Mouse (Mus musculus) erythroblast, adult 5-6 weeks (primary cell): ENCODE results near the gene Med12l. TPM values are rescaled to one million over a fixed set of nuclear protein-coding genes. Genes with fewer than 3 reads are reported as not detected.
"Not testable (repeated sequence)": the region's sequence is repeated elsewhere in the genome, so short reads cannot be mapped to it uniquely, and the experiment has no call there.

Experiments used
- ATAC-seq: replicated peaks from 2 replicates; pipeline ENCODE4 v1.8.0; 2016; ENCODE audit warnings: moderate number of reproducible peaks, mild to moderate bottlenecking, moderate TSS enrichment, inconsistent platforms; ENCODE audit not compliant: poor library complexity, low FRiP score, severe bottlenecking
- total RNA-seq, 2 experiments: library from RNA; stranded (forward) in 1 of 2; stranded (reverse) in 1 of 2; fragments of 150-400 nt in 1 of 2; fragments of 200-764, 138-1000 nt in 1 of 2; gene quantifications; 2 replicates each; pipeline versions ENCODE4 v1.2.3 to v1.2.4; 2015 to 2017; ENCODE audit warnings: low replicate concordance in 2 of 2

Gene Med12l
- total RNA-seq, 2 experiments from 2014 or later, result 0.34 to 0.38 TPM

DNA sequence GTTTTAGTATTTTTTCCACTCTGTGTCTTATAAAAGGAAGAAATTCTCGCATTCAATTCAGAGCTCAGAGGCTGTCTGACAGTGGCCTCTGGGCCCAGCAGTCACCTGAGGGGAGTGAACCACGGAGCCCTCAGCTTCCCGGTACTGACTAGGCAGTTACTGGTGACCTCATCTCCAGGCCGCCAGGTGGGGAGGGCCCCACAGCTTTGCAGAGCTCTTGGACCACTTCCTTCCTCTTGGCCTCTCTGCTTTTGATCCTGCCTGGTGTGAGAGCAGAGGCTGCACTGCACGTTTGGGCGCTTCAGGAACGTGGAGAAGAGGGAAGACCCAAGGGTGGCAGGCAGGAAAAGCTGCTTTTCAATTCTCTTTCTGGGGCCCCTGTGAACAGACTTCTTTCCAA, 75.3 kb downstream of the Med12l start:
- ATAC-seq, result no peak

DNA sequence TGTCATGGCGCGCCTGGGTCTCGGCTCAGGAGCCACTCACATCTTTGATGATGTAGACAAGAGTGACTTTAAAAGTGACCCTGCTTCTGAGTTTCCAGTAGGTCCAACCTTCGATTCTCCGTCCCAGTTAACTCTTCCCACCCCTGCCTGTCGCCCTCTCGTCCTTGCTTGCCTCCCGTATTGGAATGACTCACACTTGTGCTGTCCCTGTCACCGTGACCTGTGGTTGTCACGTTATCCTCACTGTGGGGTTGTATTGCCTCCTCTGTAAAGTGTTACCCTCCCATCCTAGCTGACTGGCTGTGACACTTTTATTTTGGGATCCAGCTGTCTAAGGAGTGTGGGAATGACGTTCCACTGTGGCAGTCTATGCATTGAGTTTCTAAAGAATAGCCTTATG, 87.1 kb downstream of the Med12l start:
- ATAC-seq, result no peak

DNA sequence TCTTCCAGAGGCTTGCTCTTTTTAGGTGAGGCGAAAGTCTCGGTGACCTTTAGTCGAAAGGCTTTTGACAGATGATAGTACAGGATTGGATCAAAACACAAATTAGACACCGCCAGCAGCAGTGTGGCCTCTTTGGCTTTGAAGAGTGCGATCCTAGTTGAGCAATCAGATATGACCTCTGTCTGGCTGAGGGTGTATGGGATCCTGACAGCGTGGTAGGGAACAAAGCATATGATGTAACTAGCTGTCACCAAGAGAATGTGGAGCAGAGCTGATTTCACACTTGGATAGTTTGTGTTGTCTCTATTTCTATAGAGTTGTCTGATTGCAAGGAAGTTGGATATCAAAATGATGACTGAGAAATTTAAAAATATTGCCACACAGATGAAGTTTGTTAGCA, 91.8 kb downstream of the Med12l start:
- ATAC-seq, result no peak

DNA sequence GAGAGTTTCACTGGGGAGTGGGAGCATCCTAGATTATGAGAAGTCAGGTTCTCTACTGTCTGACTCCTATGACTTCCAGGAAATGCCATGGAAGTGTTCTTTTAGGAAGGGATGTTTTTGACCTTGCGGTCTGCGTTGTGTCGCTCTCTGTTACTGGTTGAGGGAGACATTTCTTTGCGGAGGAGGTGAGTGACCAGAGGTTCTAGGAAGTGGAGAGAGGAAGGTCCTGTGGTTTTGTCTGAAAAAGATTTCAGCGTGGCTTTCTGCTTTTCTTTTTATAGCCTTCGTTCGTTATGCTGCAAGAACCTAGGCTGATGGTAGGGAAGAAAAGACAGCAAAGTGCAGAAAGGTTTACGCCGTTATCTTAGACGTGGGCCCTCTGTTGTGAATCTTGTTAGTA, 92.9 kb downstream of the Med12l start:
- no peak for ATAC-seq

DNA sequence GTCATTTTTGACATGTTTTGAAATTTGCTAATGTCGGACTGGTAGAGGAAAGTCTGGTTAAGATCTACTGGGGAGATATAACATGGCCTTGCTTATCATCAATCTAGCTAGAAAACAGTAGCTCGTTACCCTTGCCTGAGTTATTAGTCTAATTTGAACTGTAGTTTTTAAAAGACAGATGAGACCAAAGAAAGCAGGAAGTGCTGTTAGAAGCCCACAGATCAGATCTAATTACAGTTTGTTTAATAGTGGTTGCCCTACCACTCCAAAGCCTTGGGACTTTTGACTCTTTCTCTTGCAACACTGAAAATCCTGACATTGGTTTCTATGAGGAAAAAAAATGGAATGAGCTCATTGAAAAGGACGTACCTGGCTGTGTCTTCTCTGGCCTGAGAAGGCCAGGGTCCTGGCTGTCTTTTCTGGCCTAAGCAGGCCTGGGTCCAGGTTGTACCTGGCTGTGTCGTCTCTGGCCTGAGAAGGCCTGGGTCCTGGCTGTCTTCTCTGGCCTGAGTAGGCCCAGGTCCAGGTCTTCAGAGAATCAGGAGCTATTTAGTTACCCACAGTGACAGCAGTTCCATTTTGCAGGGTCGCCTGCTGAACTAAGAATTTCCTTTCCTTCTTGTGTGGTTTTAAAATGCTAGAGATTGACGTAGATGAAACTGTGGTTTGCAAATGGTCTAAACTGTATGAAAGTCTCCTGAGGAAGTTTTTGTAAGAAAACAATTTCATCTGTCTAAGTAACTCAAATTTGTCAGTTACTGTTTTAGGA, 95.8 kb downstream of the Med12l start, which contains the start of gene Gpr171:
Gene Gpr171 (minus strand): TSS at position 604 of the 769 bp plus-strand sequence.
- no peak for ATAC-seq

DNA sequence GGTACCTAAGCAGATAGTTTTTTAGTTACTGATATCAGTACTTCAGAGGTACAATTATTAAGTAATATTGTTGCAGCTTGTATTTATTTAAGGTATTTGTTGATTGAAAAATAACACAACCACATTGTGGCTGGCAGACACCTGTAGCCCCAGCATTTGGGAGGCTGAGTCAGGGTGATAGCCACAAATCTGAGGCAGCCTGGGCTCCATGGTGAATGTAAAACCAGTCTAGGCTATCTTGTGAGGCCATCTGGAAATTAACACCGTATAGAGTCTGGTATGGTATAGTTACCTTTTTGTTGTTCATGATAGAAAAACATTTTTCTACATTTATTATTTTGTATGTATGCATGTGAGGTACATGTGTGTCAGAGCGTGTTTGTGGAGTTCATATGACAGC, 96.5 kb downstream of the Med12l start:
- ATAC-seq, result no peak

DNA sequence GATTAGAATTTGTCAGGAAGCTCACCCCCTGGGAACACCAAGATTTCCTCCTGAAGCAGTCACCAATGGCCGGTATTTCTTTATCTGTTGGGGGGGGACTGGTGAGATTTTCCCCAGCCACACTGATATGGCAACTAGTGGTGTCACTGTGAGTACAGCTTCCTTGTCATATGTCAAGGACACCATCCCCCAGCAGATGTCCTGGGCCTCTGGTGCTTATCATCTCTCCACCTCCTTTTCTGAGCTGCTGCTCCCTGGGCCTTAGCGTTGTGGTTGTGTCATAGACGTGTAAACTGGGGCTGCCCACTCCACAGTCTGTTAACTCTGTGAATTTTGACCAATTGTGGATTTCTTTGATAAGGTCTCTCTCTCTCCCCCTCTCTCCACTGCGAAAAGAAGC, 98.8 kb downstream of the Med12l start:
- no peak for ATAC-seq

DNA sequence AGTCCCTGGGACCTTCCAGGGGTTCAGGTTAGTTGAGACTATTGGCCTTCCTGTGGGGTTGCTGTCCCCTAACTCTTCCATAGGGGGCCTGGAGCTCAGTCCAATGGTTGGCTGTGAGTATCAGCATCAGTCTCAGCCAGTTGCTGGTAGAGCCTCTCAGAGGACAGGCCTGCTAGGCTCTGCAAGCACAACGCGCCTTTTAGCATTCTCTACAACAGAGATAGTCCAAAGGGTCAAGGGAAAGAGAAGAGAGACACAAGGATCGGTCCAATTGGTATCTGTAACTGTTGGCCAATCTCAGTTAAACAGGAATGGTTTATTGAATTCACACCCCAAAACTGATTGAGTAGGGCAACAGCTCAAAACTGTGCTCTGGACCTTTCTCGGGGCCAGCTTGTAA, 101.8 kb downstream of the Med12l start:
- no peak for ATAC-seq

DNA sequence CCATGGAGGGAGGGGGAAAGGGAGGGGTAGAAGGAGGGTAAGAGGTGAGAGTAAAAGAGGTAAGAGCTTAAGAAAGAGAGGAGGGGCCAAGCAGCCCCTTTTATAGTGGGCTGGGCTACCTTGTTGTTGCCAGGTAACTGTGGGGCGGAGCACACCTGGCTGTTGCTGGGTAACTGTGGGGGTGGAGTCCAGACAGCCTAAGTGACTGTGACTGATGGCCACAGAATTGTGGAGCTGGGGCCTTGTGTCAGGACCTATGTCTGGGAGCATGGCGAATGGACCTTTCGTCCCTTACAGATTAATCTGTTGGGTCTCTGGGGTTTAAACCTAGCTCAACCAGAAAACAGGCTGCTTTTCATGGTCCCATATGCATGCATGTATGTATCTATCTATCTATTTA, 104.2 kb downstream of the Med12l start:
- not testable (repeated sequence) for ATAC-seq

DNA sequence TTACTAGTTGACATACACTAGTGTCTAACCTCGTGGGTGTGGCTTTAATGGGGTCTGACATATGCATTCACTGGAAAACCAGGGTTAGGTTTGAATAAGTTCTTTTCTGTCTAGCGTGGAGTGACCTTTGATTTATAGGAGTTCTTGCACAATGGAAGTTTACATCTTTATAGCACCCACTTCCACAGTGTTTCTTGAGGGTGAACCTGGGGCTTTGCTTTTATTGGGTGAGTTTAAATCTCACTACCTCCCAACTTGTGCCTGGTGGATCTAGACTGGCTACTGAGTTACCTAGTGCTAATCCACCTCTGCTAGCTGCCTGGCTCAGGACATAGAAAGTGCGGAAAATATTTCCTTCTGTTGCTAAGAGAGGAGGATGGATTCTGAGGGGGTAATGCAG, 106.3 kb downstream of the Med12l start:
- ATAC-seq, result no peak

DNA sequence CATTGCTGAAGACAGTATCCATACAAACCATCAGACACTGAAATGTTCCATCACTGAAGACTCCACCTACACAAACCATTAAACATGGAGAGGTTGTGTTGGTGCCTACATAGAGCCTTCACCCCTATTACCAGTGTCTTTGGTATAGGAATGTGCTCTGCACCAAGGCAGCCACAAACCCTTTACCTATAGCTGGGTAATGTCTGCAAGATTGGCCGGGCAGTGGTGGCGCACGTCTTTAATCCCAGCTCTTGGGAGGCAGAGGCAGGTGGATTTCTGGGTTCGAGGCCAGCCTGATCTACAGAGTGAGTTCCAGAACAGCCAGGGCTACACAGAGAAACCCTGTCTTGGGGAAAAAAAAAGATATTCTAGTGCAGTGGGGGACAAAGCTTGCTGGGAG, 107.7 kb downstream of the Med12l start:
- not testable (repeated sequence) for ATAC-seq

DNA sequence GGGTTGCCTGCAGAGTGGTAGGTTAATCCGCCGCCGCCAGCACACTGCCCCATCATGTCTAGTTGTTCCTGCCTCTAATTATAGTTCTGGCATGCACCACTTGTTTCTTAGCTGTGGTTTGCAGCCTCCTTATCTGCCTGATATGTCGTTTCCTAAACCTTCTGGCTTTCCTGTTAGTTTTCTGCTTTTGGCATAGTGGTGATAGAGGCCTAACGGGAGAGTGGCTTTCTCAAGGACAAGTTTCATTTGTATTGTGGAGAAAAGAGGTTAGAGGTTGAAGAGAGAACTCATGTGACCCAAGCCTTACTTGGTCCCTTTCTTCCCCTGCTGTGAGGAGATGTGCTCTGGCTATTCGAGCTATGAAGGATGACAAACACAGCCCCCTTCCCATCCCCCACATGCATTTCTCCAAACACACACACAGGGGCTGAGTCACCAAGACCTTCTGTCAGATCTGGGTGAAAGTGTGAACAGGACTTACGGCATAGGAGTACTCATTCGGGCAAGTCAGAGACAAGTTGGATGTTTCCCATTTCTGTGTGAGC, 108.4 kb downstream of the Med12l start:
- ATAC-seq, result no peak

DNA sequence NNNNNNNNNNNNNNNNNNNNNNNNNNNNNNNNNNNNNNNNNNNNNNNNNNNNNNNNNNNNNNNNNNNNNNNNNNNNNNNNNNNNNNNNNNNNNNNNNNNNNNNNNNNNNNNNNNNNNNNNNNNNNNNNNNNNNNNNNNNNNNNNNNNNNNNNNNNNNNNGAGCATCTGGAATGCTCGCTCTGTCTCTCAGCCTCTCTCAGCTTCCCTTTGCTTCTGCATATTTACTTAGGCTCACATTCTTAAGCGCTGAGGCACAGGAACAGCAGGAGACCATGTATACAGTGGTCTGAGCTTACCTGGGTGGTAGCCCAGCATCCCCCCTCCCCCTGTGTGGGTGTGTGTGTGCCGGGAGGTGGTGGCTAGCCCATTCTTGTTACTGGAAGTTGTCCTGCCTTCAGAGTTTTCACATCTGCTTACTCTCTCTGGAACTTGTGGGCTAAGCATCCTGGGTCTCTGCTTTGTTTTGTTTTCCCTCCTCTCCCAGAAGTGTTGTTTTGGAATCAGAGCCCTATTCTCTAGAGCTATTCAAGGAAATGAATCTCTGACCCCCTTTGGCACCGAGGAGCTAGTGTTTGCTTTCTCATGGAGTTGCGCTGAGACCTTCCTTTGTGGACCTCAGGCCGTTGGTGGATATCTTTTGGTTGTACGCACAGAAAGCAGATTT, 115.6 kb downstream of the Med12l start:
- ATAC-seq, result no peak

DNA sequence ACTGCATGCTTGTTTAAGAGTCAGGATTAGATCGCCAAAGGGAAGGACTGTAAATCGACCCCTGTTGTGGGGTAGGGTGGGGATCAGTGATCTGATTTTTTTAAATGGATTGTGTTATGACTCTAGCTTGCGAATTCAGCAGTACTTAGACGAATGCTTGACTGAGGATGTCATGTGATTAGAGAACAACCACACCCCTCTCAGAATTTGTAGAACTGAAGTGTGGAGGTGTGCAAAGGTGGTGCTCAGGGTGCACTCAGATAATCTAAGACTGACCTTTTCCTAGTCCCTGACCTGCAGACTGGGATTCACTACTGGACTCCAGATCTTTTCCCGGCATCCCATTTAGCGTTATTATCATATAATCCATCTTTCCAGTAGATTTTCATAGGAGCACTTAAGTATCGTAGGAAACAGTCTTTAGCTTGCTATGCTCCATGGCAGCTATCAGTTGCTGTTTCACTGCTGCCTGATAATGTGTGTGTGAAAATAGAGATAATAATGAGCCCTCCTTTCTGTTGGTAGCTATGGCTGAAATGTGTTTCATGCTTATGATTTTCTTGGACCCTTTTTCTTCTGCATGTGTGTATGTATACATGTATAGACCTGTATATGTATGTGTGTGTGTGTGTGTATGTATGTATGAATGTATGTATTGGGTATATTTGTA, 116.3 kb downstream of the Med12l start:
- no peak for ATAC-seq

DNA sequence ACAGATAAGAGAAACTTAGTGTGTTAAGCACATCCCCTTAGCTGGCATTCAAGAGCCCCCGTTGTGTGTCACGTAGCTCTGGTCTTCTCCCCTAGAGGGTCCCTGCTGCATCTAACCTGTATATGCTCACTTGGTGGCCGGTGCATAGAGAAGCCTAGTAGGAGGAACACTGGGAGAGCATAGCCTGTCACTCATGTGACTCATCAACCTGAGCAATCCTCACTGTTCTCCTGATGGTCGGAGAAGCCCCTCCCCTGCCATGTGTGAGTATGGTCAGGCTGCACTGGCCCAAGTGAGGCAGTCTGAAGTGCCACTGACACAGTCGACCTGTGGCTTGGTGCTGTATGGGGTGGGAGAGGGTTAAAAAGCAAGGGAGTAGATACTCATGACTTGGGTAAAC, 119.4 kb downstream of the Med12l start:
- no peak for ATAC-seq

DNA sequence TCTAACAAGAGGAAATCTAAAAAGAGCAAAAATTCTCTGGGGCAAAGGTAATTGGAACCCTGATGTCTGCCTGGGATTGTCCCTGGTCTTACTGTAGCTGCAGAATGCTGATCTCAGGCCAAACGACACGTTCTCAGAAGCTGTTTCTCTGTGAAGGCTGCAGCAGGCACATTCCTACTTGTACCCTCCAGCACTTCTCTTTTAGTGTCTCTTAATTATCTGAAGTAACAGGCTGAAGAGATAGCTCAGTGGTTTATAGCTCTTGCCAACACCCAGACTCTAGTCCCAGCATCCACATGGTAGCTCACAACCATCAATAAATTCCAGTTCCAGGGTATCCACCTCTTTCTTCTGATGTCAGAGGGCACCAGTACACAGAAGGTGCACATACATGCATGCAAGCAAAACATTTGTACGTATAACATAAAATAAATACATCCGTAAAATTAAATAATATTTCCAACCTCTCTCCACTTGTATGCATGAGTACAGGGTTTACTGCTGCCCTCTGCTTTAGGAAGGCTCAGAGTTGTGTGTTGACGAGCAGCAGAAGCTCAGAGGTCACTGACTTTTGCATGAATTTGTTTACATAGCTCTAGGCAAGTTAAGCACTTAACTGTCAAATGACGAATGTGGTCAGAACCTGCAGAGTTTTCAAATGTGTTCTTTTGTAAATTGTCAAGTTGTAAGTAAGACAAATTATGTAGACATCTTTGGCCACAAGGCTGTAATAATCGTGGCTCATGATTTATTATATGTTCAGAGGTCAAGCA, 120.3 kb downstream of the Med12l start:
- no peak for ATAC-seq

DNA sequence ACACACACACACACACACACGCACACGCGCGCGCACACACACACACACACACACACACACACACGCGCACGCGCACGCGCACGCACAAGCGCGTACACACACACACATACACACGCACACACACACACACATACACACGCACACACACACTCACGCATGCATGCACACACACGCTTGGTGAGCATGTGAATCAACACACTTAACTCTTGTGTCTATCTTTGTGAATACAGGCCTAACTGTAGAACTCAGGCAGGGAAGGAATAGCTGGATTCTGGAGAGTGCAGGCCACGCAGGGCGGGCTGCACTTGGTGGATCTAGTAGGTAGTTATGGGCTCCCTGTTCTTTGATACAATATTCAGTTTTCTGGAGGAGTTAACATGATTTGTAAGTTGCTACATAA, 123.1 kb downstream of the Med12l start:
- ATAC-seq, result no peak

DNA sequence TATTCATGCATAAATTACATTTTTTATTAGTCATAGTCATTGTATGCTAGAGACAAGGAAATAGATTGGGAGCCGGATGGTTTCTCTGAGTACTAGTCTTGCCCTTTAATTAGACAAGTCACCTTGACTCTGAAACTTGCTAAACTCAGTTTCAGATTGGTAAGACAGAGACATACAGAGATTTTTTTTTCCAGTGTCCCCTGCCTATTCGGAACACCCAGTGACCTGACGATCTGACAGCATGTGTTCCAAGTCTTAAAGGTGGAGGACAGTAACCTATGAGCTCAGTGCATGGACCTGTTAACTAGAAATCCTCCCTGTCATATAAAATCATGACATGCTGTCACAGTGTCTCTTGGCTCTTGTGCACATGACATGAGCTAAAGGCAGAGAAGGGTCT, 123.9 kb downstream of the Med12l start:
- ATAC-seq, result no peak

DNA sequence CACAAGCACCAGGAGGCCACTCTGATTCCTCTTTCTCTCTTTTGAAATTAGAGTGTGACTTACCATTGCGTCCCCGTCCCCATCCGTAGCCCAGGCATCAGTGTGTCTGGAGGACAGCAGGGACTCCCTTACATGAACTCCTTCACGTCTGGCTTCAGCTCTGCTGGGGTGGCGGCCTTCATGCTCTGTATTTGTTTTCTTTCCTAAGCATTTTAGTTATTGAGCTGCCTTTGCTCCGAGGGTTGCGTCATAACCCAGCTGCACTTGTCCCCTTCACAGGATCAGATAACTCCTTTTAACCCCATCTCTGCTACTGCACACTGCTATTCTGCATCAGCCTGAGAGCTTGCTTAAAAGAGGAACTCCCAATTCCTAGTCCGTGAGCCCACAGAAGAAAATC, 124.8 kb downstream of the Med12l start:
- no peak for ATAC-seq

DNA sequence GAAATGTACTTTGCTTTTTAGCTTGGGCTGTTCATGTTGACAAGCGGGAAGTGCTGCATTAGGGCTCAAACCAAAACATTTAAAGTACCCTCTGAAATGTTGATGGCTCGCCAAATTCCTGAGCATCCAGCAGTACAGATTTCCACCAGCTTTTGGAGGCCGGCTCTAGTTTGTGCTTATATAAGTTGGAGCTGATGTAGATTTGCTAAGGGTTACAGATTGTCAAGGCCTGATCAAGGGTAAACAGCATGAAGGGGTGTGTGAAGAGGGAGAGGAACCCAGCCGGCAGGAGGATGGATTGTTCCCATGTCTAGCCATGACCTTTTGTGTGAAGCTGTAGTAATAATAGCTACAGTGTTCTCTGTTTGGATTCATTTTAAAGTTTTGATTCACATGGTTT, 125.5 kb downstream of the Med12l start:
- ATAC-seq, result no peak
